Mouse (Mus musculus): ENCODE measurements around the gene Lrrc43.

DNA sequence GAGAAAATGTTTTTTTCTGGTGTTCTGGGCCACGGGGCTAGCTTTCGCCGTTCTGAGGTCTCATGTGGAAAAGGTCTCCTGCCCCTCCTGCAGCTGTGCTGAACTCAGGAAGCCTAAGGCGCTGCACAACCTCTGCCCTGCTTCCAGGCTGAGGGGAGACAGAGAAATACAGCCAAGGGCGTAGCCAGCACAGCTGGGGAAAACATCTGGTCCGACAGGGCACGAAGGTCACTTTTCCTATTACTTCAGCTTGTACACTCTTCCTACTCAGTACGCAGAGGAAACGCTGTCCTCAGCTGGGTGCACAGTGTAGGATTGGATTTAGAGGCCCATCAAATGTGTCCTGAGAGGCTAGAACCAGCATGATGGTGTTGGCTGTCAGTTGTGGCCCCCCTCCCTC is 830 bp downstream of the Lrrc43 start:
- TF ChIP-seq CTCF (conservative IDR thresholded peaks at IDR 0.05 in 1 of 2, IDR thresholded peaks at IDR 0.05 in 1 of 2; ENCODE audit: low read depth in 2 of 2, low read length in 2 of 2): no peak
- no peak for TF ChIP-seq UBTF (IDR thresholded peaks at IDR 0.05; ENCODE audit: low read depth, low read length)
